Mouse (Mus musculus): ENCODE data around the gene Clybl.

DNA sequence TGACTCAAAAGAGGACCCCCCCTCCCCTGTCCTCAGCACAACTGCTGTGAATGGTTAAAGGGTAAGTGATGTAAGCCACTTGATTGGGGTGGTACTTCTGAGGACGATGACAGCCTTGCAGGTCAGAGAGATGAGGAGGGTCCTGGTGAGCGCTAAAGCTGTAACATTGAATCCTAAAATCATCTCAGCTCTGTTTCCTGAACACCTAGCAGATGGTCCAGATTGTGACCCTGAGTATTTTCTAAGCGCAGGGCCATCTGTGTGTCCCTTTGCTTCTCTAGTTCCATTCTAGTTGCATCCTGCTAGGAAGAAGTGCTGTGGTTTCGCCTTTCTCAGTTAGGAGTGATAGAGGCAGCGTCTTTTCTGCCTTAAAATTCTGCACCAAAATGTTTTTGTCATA, 158.6 kb downstream of the Clybl start:
- no peak for TF ChIP-seq CTCF (IDR thresholded peaks at IDR 0.05; ENCODE audit: control insufficient read depth, insufficient read depth, insufficient replicate concordance, low read depth, low read length)
- TF ChIP-seq POLR2A (IDR thresholded peaks at IDR 0.05; ENCODE audit: control insufficient read depth, low read depth, low read length), result no peak

All from testis, adult 2 months (tissue).